Mouse (Mus musculus) C2C12 (cell line): ENCODE measurements at regions not wholly inside any gene's neighbourhood (a gene's known extent, or its start where the extent isn't known, plus 50 kb on each side); places are given as distances from the start of the nearest gene placed in this dataset.
A peak's percentile ranks its signal among the peaks of the same experiment; 100 is the strongest.

Source experiments
- H3K27me3 ChIP-seq: one replicate; pipeline ENCODE4 v1.6.1; 2011; ENCODE audit not compliant: control insufficient read depth, insufficient read depth, insufficient read length
- H3K36me3 ChIP-seq: one replicate; pipeline ENCODE4 v1.6.1; 2011; ENCODE audit not compliant: control insufficient read depth, insufficient read depth
- H3K4me3 ChIP-seq: one replicate; pipeline ENCODE4 v1.5.1; 2011; ENCODE audit warnings: mild to moderate bottlenecking, control low read depth; ENCODE audit not compliant: poor library complexity, insufficient read depth, severe bottlenecking
- H3K79me2 ChIP-seq: one replicate; pipeline ENCODE4 v1.6.1; 2011; ENCODE audit not compliant: control insufficient read depth, insufficient read depth
- H3K79me3 ChIP-seq: one replicate; pipeline ENCODE4 v1.6.1; 2011; ENCODE audit warnings: low read depth, control low read depth
- H3ac ChIP-seq: one replicate; pipeline ENCODE3; 2011; ENCODE audit warnings: low read depth; ENCODE audit not compliant: control insufficient read depth, insufficient read length
- CEBPB ChIP-seq: IDR thresholded peaks from one replicate; pipeline ENCODE4 v1.6.1; 2011; ENCODE audit warnings: low read depth, mild to moderate bottlenecking, control low read depth, moderate library complexity
- CTCF ChIP-seq: IDR thresholded peaks from one replicate; pipeline ENCODE4 v1.5.1; 2011; ENCODE audit not compliant: control insufficient read depth, insufficient read depth, insufficient read length
- FOSL1 ChIP-seq: IDR thresholded peaks from one replicate; pipeline ENCODE4 v1.8.0; 2011; ENCODE audit warnings: mild to moderate bottlenecking, low read length; ENCODE audit not compliant: poor library complexity, insufficient read depth, severe bottlenecking
- MAX ChIP-seq: IDR thresholded peaks from one replicate; pipeline ENCODE4 v1.6.1; 2011; ENCODE audit warnings: mild to moderate bottlenecking, control low read depth
- MYOD1 ChIP-seq: IDR thresholded peaks from one replicate; pipeline ENCODE4 v1.6.1; 2011; ENCODE audit warnings: low read depth; ENCODE audit not compliant: control insufficient read depth, insufficient read length
- MYOG ChIP-seq: IDR thresholded peaks from one replicate; pipeline ENCODE4 v1.6.1; 2011; ENCODE audit not compliant: control insufficient read depth, insufficient read length; ENCODE audit errors: extremely low read depth
- USF1 ChIP-seq: IDR thresholded peaks from one replicate; pipeline ENCODE4 v1.6.1; 2011; ENCODE audit warnings: low read depth, mild to moderate bottlenecking, control low read depth, moderate library complexity

DNA sequence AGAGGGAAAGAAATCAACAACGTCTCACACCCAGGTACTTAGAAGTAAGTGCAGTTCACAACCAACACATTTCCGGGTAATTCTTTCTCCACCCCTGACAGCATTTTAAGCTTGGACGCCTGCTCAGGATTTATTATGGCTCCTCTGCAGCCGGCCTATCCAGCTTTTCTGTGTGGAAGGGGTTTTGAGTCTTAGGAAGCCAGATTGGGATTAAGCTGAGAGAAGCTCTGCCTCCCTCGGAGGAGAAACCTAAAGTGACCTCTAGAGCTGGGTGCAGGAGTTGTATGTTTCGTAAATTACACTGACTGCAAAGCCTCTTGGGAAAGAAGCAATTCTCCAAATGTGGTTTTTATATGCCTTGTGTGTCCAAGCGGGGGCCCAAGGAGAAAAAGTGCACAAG lies 96.6 kb upstream of the Aldh1a3 start:
- no peaks in the 10 kb centered on the region for H3K79me3 ChIP-seq
- H3K79me2 ChIP-seq = no peaks in the 10 kb centered on the region
- TF ChIP-seq CEBPB (no peak), FOSL1 (no peak), USF1 (no peak), MAX (no peak), MYOG (no peak), CTCF (no peak), MYOD1 (no peak)
- no peak overlapping the region for H3K4me3 ChIP-seq
- no peaks in the 10 kb centered on the region for H3K27me3 ChIP-seq
- H3K36me3 ChIP-seq = no peaks in the 10 kb centered on the region
- no peak overlapping the region for H3ac ChIP-seq

GRCm38 (mm10) chr7:66521522-66521921 lies 94.2 kb upstream of the Aldh1a3 start:
- Histone ChIP-seq H3K4me3 (no peak overlapping the region), H3ac (no peak overlapping the region), H3K79me2 (no peaks in the 10 kb centered on the region), H3K27me3 (no peaks in the 10 kb centered on the region), H3K36me3 (no peaks in the 10 kb centered on the region), H3K79me3 (no peaks in the 10 kb centered on the region)
- TF ChIP-seq USF1 (no peak), MYOD1 (no peak)

- Histone ChIP-seq H3ac (no peak overlapping the region), H3K79me2 (no peaks in the 10 kb centered on the region), H3K4me3 (no peak overlapping the region), H3K36me3 (no peaks in the 10 kb centered on the region), H3K79me3 (no peaks in the 10 kb centered on the region), H3K27me3 (no peaks in the 10 kb centered on the region)
- TF ChIP-seq MAX = no peak
- no peak for TF ChIP-seq FOSL1
- no peak for TF ChIP-seq USF1
- TF ChIP-seq CTCF = no peak
- TF ChIP-seq MYOD1 = no peak
- TF ChIP-seq CEBPB = no peak
- TF ChIP-seq MYOG = no peak
These were observed 88.8 kb upstream of the Aldh1a3 start for GRCm38 (mm10) chr7:66516143-66516542.

GRCm38 (mm10) chr7:66513411-66513810 lies 86.1 kb upstream of the Aldh1a3 start:
- no peaks in the 10 kb centered on the region for H3K79me2 ChIP-seq
- no peaks in the 10 kb centered on the region for H3K36me3 ChIP-seq
- H3ac ChIP-seq = no peak overlapping the region
- no peaks in the 10 kb centered on the region for H3K79me3 ChIP-seq
- H3K4me3 ChIP-seq = no peak overlapping the region
- TF ChIP-seq CTCF (no peak), MYOD1 (no peak), MYOG (no peak), FOSL1 (no peak), USF1 (no peak), CEBPB (no peak), MAX (no peak)
- no peaks in the 10 kb centered on the region for H3K27me3 ChIP-seq

- Histone ChIP-seq H3K4me3 (no peak overlapping the region), H3K79me3 (no peaks in the 10 kb centered on the region), H3K27me3 (no peaks in the 10 kb centered on the region), H3K79me2 (no peaks in the 10 kb centered on the region), H3K36me3 (no peaks in the 10 kb centered on the region), H3ac (no peak overlapping the region)
- TF ChIP-seq CTCF (no peak), CEBPB (no peak), USF1 (no peak), MYOG (no peak), MAX (no peak), MYOD1 (no peak), FOSL1 (no peak)
These were observed 78.4 kb upstream of the Aldh1a3 start for GRCm38 (mm10) chr7:66505734-66506133.

GRCm38 (mm10) chr7:66504519-66504918 lies 77.2 kb upstream of the Aldh1a3 start:
- TF ChIP-seq CEBPB (peak; percentile 9), MAX (no peak)
- Histone ChIP-seq H3K79me3 (no peaks in the 10 kb centered on the region), H3K27me3 (no peaks in the 10 kb centered on the region), H3K79me2 (no peaks in the 10 kb centered on the region), H3K4me3 (no peak overlapping the region), H3ac (no peak overlapping the region), H3K36me3 (no peaks in the 10 kb centered on the region)
